8 mouse cellular contexts compared by ENCODE assay signal in the genomic region with DNA sequence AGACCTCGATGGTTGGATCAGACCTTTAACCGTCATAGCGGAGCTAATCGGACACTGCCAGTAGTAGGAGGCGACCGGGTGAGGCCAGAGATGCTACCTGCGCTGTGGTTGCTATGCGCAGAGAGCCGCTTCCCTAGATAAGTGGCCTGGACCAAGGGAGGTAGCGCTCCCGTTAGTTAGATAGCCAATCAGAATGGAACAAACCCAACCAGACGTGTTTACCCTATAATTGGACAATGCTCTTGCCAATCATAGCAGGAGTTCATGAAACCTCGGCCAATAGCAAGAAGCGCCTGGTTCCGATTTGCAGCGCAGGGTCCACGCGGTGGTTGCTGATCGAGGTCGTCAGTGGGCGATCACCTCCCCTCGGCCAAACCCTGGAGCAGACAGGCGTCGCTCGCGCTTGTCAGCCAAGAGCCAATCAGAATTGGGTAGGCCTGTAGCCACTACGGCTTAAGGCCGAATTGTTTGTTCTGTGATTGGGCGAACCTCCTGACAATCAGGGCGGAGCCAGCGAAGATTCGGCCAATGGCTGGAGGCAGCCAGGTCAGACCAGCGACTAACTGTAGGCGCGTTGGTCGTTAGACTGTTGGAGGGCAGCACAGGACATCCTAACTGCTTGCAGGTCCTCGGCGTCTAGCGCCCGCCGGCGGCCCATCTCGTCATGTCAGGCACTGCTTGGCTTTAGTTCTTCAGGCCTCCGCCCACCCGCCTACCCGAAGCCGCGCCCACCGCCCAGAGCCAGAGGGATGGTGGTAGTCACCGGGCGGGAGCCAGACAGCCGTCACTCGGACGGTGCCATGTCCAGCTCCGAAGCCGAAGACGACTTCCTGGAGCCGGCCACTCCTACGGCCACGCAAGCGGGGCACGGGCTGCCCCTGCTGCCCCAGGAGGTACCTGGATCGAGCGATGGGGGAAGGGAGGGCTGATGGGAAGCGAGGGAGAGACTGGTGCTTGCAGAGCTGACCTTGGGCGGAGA. TPM values are rescaled to one million over a fixed set of nuclear protein-coding genes. Genes with fewer than 3 reads are reported as not detected.
A peak's percentile ranks its signal among the peaks of the same experiment; 100 is the strongest.
DNase-seq lines count a peak whose midpoint lies in the region; ATAC-seq lines count a peak whose summit lies in the region.

A gene (plus strand): TSS at position 528 of the 979 bp plus-strand sequence.

- peaks cover 7% of the 10 kb centered on the region for H3K36me3 ChIP-seq in forebrain, embryonic 14.5 days (ENCODE audit: control insufficient read depth, insufficient read depth, low read length)
- H3K36me3 ChIP-seq in neural tube, embryonic 15.5 days: peaks cover 14% of the 10 kb centered on the region

- DNase-seq in ES-CJ7 (ENCODE audit: low read depth, low spot score): peak; percentile 98
- peak; percentile 97 for DNase-seq in cerebellum, adult 11 months
- DNase-seq in forebrain, embryonic 14.5 days (ENCODE audit: low spot score): peak; percentile 99
- DNase-seq in heart, postnatal 14 days: peak; percentile 94 to 95
- DNase-seq in layer of hippocampus, adult 11-12 months (ENCODE audit: low spot score): peak; percentile 97
- DNase-seq in lung, adult 18-20 months: peak; percentile 98
- DNase-seq in testis, postnatal 14 days (ENCODE audit: low spot score): peak; percentile 97

- H3K9ac ChIP-seq in forebrain, embryonic 14.5 days (ENCODE audit: low read length): peak within 1 kb of the TSS; percentile 84
- peak within 1 kb of the TSS; percentile 83 for H3K9ac ChIP-seq in neural tube, embryonic 15.5 days (replicated peaks)

- H3K9me3 ChIP-seq in forebrain, embryonic 14.5 days (replicated peaks; ENCODE audit: control insufficient read depth, low read length): no peaks in the 10 kb centered on the region
- no peaks in the 10 kb centered on the region for H3K9me3 ChIP-seq in neural tube, embryonic 15.5 days (replicated peaks)

- peaks cover 10% of the 10 kb centered on the region; the same call in 1 of the 2 replicates for H3K4me1 ChIP-seq in forebrain, embryonic 14.5 days (ENCODE audit: control insufficient read depth, insufficient read depth, low read length)
- peaks cover 27% of the 10 kb centered on the region for H3K4me1 ChIP-seq in neural tube, embryonic 15.5 days

- no peaks in the 10 kb centered on the region for H3K27me3 ChIP-seq in forebrain, embryonic 14.5 days (replicated peaks; ENCODE audit: control insufficient read depth, insufficient read depth, low read length)
- H3K27me3 ChIP-seq in neural tube, embryonic 15.5 days (replicated peaks): no peaks in the 10 kb centered on the region

- intact Hi-C loops in heart, postnatal 14 days (cut with DNase I): loop anchor here (5.0 kb wide), 1 partner anchor 122 kb away; no protein-coding TSS in a partner anchor

- peak within 1 kb of the TSS; percentile 91 for H3K4me2 ChIP-seq in forebrain, embryonic 14.5 days (ENCODE audit: low read length)
- peak within 1 kb of the TSS; percentile 77 for H3K4me2 ChIP-seq in neural tube, embryonic 15.5 days

- under 1% methylated on average over 66 of the region's 66 CpGs for WGBS in forebrain, embryonic 14.5 days
- under 1% methylated on average over 65 of the region's 66 CpGs for WGBS in neural tube, embryonic 15.5 days

- H3K27ac ChIP-seq in forebrain, embryonic 14.5 days (ENCODE audit: low read depth, low read length): peak within 1 kb of the TSS; percentile 81
- H3K27ac ChIP-seq in neural tube, embryonic 15.5 days (replicated peaks): peak within 1 kb of the TSS; percentile 91

- ATAC-seq in forebrain, embryonic 14.5 days: peak; percentile 97
- ATAC-seq in neural tube, embryonic 15.5 days (ENCODE audit: low FRiP score): peak; percentile 96

- H3K4me3 ChIP-seq in forebrain, embryonic 14.5 days (ENCODE audit: low read depth, low read length): peak within 1 kb of the TSS; percentile 70
- H3K4me3 ChIP-seq in neural tube, embryonic 15.5 days (replicated peaks): peak within 1 kb of the TSS; percentile 75

RNA-seq across cellular contexts. Expression of the gene that starts here (rescaled TPM):
- polyA plus RNA-seq in forebrain, embryonic 14.5 days (2014; fragmentation: Nextera tagmentation; extraction: Ambion mirVana): 10.9 and 12.4 TPM in 2 replicates
- 1 to 10 TPM; 1.6 to 3.4 TPM for total RNA-seq in heart, postnatal 14 days (2021)
- polyA plus RNA-seq in neural tube, embryonic 15.5 days (2015; fragmentation: Nextera tagmentation; extraction: Ambion mirVana): 14.9 and 16.4 TPM in 2 replicates

Comparison
In these comparisons a context has a peak if more than half of its experiments do, and no peak if none do; other contexts are left out.
1. Peak in every context shown above with its lines: DNase-seq, ATAC-seq, H3K4me3 ChIP-seq and H3K27ac ChIP-seq.